Mouse (Mus musculus) cortical plate, adult 2 months (tissue): ENCODE measurements around the gene Slc24a5.

Experiments
- CTCF ChIP-seq: fragments of 200-500 bp; IDR thresholded peaks from 2 replicates; pipeline ENCODE4 v1.5.1; 2011; ENCODE audit warnings: mild to moderate bottlenecking, control low read depth, low read length; ENCODE audit not compliant: insufficient read depth; ENCODE audit errors: extremely low read depth
- POLR2A ChIP-seq: fragments of 200-500 bp; IDR thresholded peaks from 2 replicates; pipeline ENCODE4 v1.6.1; 2011; ENCODE audit warnings: mild to moderate bottlenecking, low read length, control low read depth; ENCODE audit not compliant: insufficient read depth; ENCODE audit errors: extremely low read depth

- TF ChIP-seq CTCF: no peak
- no peak for TF ChIP-seq POLR2A
These were observed 35.5 kb upstream of the Slc24a5 start for GRCm38 (mm10) chr2:125032258-125032973.
